Mouse (Mus musculus) heart, embryonic 15.5 days (tissue): Measurements from ENCODE around the gene Rita1. TPM values are rescaled to one million over a fixed set of nuclear protein-coding genes. Genes with fewer than 3 reads are reported as not detected.

Experiments used
- ATAC-seq: fragments of 200-750 bp; cut with Nextera tagmentation; replicated peaks from 2 replicates; pipeline ENCODE4 v1.8.0; 2017; ENCODE audit warnings: low read depth, moderate TSS enrichment; ENCODE audit not compliant: insufficient number of reproducible peaks, insufficient read depth, low FRiP score
- H3K27ac ChIP-seq: fragments of 300-500 bp; sonication (generic); 2 replicates; pipeline ENCODE4 v1.5.1; 2015; ENCODE audit warnings: mild to moderate bottlenecking, inconsistent platforms
- H3K27me3 ChIP-seq: fragments of 300-500 bp; sonication (generic); 2 replicates; pipeline ENCODE4 v1.6.1; 2015; ENCODE audit warnings: inconsistent platforms
- H3K36me3 ChIP-seq: fragments of 300-500 bp; sonication (generic); 2 replicates; pipeline ENCODE4 v1.6.1; 2015; ENCODE audit warnings: mild to moderate bottlenecking, inconsistent platforms
- H3K4me1 ChIP-seq: fragments of 300-500 bp; sonication (generic); replicated peaks from 2 replicates; pipeline ENCODE4 v1.6.1; 2015; ENCODE audit warnings: inconsistent platforms
- H3K4me2 ChIP-seq: fragments of 300-500 bp; sonication (generic); 2 replicates; pipeline ENCODE4 v1.6.1; 2015; ENCODE audit warnings: inconsistent platforms, mild to moderate bottlenecking, moderate library complexity
- H3K4me3 ChIP-seq: fragments of 300-500 bp; sonication (generic); 2 replicates; pipeline ENCODE4 v1.5.1; 2015; ENCODE audit warnings: mild to moderate bottlenecking, inconsistent platforms
- H3K9ac ChIP-seq: fragments of 300-500 bp; sonication (generic); 2 replicates; pipeline ENCODE4 v1.6.1; 2015; ENCODE audit warnings: mild to moderate bottlenecking, inconsistent platforms
- H3K9me3 ChIP-seq: fragments of 300-500 bp; sonication (generic); replicated peaks from 2 replicates; pipeline ENCODE4 v1.6.1; 2016; ENCODE audit warnings: inconsistent platforms
- WGBS: fragments of 180-500 bp; shearing (Covaris S2); methylation state at CpG from one replicate; pipeline ENCODE4 v1.1.7; 2015; ENCODE audit warnings: mixed read lengths; 5-methylcytosine and 5-hydroxymethylcytosine counted together
- polyA plus RNA-seq: library from polyadenylated mRNA; unstranded; fragments of >200 nt; fragmentation: Nextera tagmentation; extraction: Ambion mirVana; gene quantifications from 2 replicates; pipeline ENCODE4 v1.2.1, GENCODE M21; 2015

The Rita1 gene
- polyA plus RNA-seq, 1 experiment from 2014 or later, result 12.7 TPM

DNA sequence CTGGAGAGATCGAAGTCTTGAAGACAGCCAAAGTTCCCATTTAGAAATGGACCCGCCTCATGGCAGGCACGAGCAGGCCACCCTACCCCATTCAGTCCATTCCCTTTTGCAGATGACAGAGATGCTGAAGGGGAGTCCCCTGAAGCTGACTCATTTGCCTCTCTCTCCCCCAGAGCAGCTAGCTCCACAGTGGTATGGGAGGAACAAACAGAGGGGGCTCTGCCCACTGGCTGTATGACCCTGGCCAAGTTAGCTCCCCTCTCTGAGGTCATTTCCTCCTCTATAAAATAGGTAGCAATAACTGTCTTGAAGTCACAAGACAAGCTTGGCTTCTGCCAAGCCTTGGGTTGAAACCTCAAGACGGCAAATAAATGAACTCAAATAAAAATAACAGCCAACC, 28.9 kb downstream of the Rita1 start:
- Histone ChIP-seq H3K9me3 (no peaks in the 10 kb centered on the region), H3K4me1 (peaks cover 48% of the 10 kb centered on the region), H3K36me3 (peaks cover 7% of the 10 kb centered on the region; the same call in 1 of the 2 replicates), H3K9ac (no peak overlapping the region), H3K4me2 (no peak overlapping the region), H3K4me3 (no peak overlapping the region), H3K27me3 (no peaks in the 10 kb centered on the region), H3K27ac (no peak overlapping the region)
- ATAC-seq, result no peak
- WGBS, result 89% methylated on average over 4 of the region's 4 CpGs

DNA sequence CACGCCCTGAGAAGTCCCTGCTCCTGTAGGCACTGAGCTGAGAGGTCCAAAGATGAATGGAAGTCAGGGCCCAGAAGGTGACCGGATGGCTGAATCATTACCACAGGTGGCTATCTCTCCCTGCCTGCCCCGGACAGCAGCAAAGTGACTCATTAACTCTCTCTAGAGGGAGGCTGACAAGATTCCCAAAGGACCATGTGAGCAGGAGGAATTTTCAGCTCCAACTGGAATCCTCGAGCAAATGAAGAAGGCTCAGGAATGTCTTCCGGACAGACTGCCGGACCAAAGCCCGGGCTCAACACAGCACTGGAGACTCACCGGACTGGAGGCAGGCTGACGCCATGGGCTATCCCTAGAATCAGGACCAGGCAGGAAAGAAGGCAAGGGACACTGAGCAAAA, 30.4 kb downstream of the Rita1 start:
- Histone ChIP-seq H3K27me3 (no peaks in the 10 kb centered on the region), H3K9me3 (no peaks in the 10 kb centered on the region), H3K27ac (no peak overlapping the region), H3K4me1 (peaks cover 48% of the 10 kb centered on the region), H3K4me2 (no peak overlapping the region), H3K9ac (no peak overlapping the region), H3K36me3 (peaks cover 7% of the 10 kb centered on the region; the same call in 1 of the 2 replicates), H3K4me3 (no peak overlapping the region)
- 64% methylated on average over 9 of the region's 9 CpGs for WGBS
- no peak for ATAC-seq

DNA sequence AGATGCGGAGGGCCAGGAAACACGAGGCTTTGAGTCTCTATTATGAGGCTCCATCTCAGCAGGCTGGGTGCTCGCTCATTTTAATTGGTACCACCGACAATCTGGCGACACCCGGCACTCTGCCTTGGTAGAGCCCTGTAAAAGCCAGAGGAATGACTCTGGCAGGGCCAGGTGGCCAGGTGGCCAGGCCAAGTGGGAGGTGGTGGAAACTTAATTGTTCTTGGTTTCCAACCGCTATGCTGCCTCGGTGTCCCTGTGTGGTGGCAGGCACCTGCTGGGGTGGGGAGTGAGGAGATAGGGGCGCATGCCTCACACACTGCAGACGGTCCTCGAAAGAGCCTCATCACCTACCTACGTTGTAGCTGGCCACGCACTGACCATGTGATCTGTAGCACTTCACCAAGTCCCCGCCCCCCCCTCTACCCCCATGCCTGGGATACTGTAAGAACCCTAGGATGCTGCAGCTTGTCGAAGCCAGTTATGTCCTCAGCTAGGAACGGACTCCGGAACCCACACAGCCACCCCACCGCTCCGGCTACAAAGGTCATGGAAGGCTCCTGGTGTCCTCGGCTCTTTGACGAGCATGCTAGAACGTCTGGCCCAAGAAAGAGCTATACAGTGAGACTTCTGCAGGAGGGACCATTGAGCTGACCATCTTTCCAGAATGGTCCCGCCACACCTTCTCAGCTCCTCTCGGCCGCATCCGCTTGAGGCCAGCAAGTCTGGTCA, 32.3 kb downstream of the Rita1 start:
- Histone ChIP-seq H3K27ac (no peak overlapping the region), H3K9ac (no peak overlapping the region), H3K27me3 (no peaks in the 10 kb centered on the region), H3K36me3 (peaks cover 7% of the 10 kb centered on the region; the same call in 1 of the 2 replicates), H3K4me3 (no peak overlapping the region), H3K4me1 (peaks cover 41% of the 10 kb centered on the region), H3K9me3 (no peaks in the 10 kb centered on the region), H3K4me2 (peak overlapping the region; percentile 35; the same call in 1 of the 2 replicates)
- ATAC-seq, result no peak
- 88% methylated on average over 26 of the region's 26 CpGs for WGBS

DNA sequence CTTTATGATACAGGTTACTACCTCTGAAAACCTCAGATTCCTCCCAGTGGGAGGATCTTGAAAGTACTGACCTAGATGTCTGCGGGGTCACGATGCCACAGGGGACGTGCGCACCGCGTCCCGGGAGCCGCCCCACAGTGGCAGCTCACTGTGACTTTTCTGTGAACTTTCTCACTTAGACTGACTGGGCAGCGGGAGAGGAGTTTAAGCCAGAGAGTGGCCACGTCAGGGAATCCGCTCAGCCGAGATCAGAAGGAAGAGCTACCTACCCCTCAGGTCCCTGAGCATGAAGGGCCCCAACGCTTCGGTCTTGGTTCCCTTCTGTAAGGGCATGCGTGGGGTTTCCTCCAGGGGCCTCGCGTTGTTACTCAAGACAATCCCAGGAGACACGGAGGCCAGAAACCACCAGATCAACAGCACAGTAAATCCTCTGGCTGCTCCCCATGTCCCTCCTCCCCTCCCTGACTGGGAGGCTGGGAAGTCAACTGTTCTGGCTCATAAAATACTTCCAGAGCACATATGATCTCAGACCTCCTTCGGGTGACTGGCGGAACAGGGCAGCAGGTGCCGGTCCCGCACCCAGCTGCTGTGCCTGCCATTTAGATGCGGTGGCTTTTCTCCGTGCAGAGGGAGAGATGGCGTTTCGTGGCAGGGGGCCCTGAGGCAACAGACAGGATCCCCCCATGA, 33.0 kb downstream of the Rita1 start:
- ATAC-seq, result no peak
- 54% methylated on average over 26 of the region's 26 CpGs for WGBS
- H3K4me1 ChIP-seq, result peaks cover 41% of the 10 kb centered on the region
- H3K27ac ChIP-seq, result peak overlapping the region; percentile 69
- H3K9me3 ChIP-seq, result no peaks in the 10 kb centered on the region
- peaks cover 7% of the 10 kb centered on the region; the same call in 1 of the 2 replicates for H3K36me3 ChIP-seq
- no peaks in the 10 kb centered on the region for H3K27me3 ChIP-seq
- H3K4me2 ChIP-seq, result peak overlapping the region; percentile 35
- no peak overlapping the region for H3K4me3 ChIP-seq
- H3K9ac ChIP-seq, result no peak overlapping the region

DNA sequence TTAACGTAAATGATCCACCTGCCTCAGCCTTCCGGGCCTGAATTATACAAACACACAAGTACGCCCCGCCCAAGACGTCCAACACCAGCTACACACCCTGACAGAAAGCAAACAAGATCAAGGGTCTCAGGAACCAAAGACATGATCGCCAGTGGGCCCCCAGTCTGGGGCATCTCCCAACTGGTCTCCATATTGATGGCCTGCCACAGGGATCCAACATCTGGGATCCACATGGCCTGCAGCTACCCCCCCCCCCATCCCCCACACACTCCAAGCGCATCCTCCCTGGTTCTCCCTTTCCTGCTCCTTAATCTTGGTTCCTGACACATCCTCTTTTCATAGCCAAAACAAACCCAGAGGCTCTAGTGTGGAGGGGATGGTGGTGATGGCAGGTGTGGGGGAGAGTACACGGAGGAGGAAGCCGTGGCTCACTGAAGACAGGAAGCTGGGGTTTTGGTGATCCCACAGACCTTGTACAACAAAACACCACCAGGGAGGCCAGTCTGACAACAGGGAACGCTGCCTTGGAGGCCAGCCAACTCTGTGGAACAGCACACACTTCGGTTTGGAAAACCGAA, 33.8 kb downstream of the Rita1 start:
- H3K4me2 ChIP-seq, result peak overlapping the region; percentile 35

DNA sequence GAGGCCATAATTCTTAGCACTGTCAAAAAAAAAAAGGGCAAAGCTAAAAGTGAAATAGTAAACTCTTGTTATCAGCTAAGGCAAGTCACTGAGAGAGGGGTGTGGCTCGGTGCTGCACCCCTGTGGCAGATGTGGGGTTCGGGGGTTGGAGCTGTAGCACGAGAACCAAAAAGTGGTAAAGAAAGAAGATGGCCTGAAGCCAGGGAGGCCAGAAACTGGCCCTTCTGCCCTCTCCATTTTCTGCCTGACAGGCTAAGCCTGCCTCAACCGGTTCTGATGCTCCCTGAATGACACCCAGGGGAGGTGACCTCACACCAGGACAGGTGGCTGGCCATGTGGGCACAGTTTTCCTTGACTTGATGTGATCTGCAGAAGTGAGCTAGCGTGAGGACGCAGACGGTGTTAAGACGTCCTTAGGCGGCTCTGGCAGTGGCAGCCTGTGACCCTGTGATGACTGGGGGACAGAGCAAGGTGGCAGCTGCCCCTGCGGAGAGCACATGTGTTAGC, 34.4 kb downstream of the Rita1 start:
- Histone ChIP-seq H3K36me3 (peaks cover 3% of the 10 kb centered on the region; the same call in 1 of the 2 replicates), H3K4me3 (no peak overlapping the region), H3K9me3 (no peaks in the 10 kb centered on the region), H3K27ac (peak overlapping the region; percentile 69; the same call in 1 of the 2 replicates), H3K4me2 (no peak overlapping the region), H3K9ac (no peak overlapping the region), H3K27me3 (no peaks in the 10 kb centered on the region), H3K4me1 (peaks cover 41% of the 10 kb centered on the region)
- no peak for ATAC-seq
- 47% methylated on average over 10 of the region's 10 CpGs for WGBS

More for the DNA sequence above, 33.8 kb downstream of the Rita1 start:
- H3K27me3 ChIP-seq, result no peaks in the 10 kb centered on the region
- peak; percentile 53; the same call in 1 of the 2 replicates for ATAC-seq
- H3K27ac ChIP-seq, result peak overlapping the region; percentile 69
- WGBS, result 46% methylated on average over 12 of the region's 12 CpGs
- peaks cover 3% of the 10 kb centered on the region; the same call in 1 of the 2 replicates for H3K36me3 ChIP-seq
- H3K9me3 ChIP-seq, result no peaks in the 10 kb centered on the region
- no peak overlapping the region for H3K9ac ChIP-seq
- H3K4me1 ChIP-seq, result peaks cover 41% of the 10 kb centered on the region
- no peak overlapping the region for H3K4me3 ChIP-seq

DNA sequence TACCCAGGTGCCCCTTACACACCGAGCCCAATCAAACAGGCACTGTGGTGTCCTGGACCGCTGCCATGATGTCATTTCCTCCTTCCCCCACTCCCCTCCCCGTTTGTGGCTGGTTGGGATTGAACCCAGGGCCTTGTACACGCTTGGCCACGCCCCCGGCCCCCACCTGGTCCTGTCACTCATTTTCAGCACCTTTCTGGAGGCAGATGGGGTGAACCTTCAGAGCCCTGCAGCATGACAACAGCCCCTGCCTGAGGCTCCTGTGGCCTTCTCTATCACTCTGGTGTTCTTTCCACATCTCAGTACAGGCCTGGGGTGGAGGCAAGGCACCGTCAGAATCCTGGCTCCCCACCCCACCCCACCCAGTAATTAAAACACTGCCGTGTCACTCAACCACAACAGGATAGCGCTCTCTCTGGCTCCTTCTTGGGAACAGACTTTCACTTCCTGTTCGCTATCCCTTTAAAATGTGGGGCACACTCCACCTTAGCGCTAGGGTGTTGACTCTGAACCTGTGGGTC, 35.5 kb downstream of the Rita1 start:
- Histone ChIP-seq H3K9me3 (no peaks in the 10 kb centered on the region), H3K4me1 (peaks cover 39% of the 10 kb centered on the region), H3K27ac (no peak overlapping the region), H3K36me3 (peaks cover 3% of the 10 kb centered on the region; the same call in 1 of the 2 replicates), H3K4me2 (no peak overlapping the region), H3K9ac (no peak overlapping the region), H3K4me3 (no peak overlapping the region), H3K27me3 (no peaks in the 10 kb centered on the region)
- 63% methylated on average over 11 of the region's 11 CpGs for WGBS
- ATAC-seq, result no peak

DNA sequence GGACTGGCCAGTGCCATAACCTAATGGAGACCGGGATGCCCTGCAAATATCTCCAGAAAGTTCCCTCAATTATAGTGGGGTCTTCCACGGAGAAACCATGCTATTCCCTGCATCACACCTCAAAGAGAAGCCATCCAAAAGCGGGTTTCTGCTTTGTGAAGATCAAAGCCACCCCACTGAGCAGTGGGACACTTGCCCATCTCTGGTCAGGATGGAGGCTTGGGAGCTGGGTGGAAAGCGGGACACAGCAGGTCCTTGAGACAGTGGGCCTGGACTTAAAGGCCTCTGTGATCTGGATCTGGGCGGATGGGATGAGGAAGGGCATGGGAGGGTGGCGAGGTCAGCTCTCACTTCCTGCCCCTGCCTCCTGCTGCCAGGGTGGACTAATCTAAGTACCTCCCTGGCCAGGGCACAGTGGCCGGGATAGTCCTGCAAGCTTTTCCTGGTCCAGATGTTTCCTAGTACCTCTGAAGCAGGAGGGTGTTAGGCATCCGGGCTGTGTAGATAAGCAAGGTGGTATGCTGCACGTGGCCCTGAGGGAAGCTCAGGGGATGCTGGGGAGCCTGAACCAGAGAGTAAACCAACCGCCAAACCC, 37.8 kb downstream of the Rita1 start:
- no peaks in the 10 kb centered on the region for H3K9me3 ChIP-seq
- no peaks in the 10 kb centered on the region for H3K36me3 ChIP-seq
- H3K27me3 ChIP-seq, result no peaks in the 10 kb centered on the region
- H3K4me2 ChIP-seq, result no peak overlapping the region
- no peak for ATAC-seq
- 57% methylated on average over 10 of the region's 10 CpGs for WGBS
- no peak overlapping the region for H3K27ac ChIP-seq
- peaks cover 47% of the 10 kb centered on the region for H3K4me1 ChIP-seq
- H3K9ac ChIP-seq, result no peak overlapping the region
- no peak overlapping the region for H3K4me3 ChIP-seq

DNA sequence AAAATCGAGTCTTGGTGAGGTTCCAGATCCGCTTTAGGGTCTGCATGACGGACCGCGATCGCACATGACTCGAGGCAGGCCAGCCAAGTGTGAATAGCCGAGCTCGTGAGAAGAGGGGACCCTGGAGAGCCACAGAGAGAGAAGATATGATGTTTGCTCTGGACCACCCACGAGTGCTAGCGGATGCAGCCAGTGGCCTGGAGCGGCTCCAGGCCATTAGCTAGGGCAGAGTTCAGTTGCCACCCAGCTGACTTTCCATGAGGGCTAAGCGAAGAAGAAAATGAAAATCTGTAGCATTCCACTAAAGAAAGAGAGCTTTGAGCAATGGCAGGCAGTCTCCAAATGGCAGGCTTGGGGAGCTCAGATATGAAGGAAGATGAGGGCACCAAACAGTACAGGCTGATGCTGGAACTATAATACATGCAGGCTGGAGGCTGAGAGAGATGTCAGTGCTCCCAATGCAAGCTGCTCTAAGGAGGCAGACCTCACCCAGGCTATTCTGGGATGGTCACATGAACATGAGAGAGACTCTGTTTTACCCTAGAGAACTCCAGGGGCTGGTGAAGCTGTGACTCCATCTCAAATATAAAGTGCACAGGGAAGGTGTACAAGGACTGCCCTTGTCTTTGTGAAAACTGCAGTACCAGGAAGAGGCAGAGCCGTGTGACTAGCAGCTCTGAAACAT, 41.2 kb downstream of the Rita1 start:
- H3K9me3 ChIP-seq, result no peaks in the 10 kb centered on the region
- H3K27ac ChIP-seq, result peak overlapping the region; percentile 31; the same call in 1 of the 2 replicates
- 59% methylated on average over 14 of the region's 14 CpGs for WGBS
- peaks cover 54% of the 10 kb centered on the region for H3K4me1 ChIP-seq
- H3K27me3 ChIP-seq, result no peaks in the 10 kb centered on the region
- no peak overlapping the region for H3K9ac ChIP-seq
- ATAC-seq, result 0 out of 2 replicates have a peak, but pooled peaks have one; percentile 24
- H3K36me3 ChIP-seq, result no peaks in the 10 kb centered on the region
- no peak overlapping the region for H3K4me2 ChIP-seq
- H3K4me3 ChIP-seq, result no peak overlapping the region

DNA sequence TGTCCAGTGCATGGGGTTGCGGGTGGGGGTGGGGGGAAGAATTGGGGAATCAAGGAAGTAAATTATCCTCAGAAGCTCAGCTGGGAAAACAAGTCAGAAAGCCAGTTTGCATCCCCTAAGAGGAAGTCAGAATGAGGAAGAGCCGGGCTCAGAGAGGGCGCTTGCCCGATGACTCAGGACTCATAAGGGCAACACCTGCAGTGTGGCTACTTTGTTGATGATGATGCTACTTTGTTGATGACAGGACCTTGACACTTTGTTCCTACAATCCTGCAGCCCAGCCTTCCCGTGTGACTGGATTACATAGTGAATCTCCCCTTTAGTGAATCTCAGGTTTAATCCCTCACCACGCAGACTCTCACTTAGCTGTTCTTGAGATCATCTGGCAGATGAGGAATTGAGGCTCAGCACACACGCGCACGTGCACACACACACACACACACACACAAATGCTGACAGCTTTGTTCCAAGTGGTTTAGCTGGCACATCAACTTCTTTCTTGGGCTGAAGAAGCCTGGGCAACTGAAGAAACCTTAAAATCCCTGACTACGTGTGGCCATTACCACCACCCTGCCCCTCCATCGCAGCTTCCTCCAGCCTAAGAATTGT, 42.0 kb downstream of the Rita1 start:
- H3K27me3 ChIP-seq, result no peaks in the 10 kb centered on the region
- WGBS, result 83% methylated on average over 11 of the region's 11 CpGs
- no peak overlapping the region for H3K27ac ChIP-seq
- no peak for ATAC-seq
- no peaks in the 10 kb centered on the region for H3K36me3 ChIP-seq
- no peak overlapping the region for H3K9ac ChIP-seq
- H3K4me3 ChIP-seq, result no peak overlapping the region
- peaks cover 62% of the 10 kb centered on the region for H3K4me1 ChIP-seq
- no peak overlapping the region for H3K4me2 ChIP-seq
- H3K9me3 ChIP-seq, result no peaks in the 10 kb centered on the region
